Mouse (Mus musculus): ENCODE measurements at regions not wholly inside any gene's neighbourhood (a gene's known extent, or its start where the extent isn't known, plus 50 kb on each side); places are given as distances from the start of the nearest gene placed in this dataset.
A peak's percentile ranks its signal among the peaks of the same experiment; 100 is the strongest.

DNA sequence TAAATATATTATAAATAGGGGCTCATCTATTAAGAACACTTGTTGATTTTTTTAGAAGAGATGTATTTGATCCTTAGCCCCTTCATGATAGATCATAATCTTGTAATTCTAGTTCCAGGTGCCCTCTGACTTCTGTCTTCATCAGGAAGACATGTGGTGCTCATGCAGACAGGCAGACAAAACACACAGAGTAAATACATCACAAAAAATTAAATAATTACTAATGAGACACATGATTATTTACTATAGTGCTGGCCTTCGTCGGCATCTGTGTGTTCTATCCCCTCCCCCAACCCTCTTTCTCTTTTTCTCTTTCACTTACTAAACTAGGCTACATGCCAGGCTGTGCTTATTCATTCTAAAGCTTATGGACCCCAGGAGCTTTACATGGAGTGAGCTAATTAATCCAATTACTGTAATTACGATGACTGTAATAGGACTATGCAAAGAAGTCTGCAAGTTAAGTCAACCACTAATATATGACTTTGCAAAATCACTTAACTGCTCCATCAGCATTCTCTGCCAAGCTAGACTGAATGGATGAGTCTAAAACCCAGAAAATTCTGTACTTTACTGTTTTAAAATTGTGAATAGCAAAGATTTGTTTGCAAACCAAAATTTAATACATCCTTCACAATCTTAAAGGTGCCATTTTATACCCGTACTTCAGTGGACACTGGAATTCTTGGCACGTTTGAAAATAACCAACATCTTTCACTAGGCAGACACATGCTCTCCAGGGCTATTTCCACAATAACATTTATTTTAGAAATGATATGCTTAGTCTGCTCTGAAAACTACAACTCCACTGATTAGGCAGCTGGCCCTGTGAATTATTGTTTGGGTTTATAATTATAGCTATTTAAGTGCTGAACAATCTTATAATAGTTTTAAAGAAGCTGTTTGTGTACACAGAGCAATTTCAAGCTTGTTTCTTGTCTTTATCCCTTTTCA, 659.9 kb downstream of the Slc22a22 start:
- peak; percentile 84 for ATAC-seq (replicated peaks)
- H3K4me3 ChIP-seq: no peak overlapping the region
- no peak overlapping the region for H3K9ac ChIP-seq
- H3K27me3 ChIP-seq (replicated peaks): no peaks in the 10 kb centered on the region
- H3K4me1 ChIP-seq: no peaks in the 10 kb centered on the region
- no peaks in the 10 kb centered on the region for H3K9me3 ChIP-seq
- no peak overlapping the region for H3K27ac ChIP-seq
- 28% methylated on average over 5 of the region's 5 CpGs for WGBS
- H3K4me2 ChIP-seq: no peak overlapping the region
- no peaks in the 10 kb centered on the region for H3K36me3 ChIP-seq (replicated peaks)

DNA sequence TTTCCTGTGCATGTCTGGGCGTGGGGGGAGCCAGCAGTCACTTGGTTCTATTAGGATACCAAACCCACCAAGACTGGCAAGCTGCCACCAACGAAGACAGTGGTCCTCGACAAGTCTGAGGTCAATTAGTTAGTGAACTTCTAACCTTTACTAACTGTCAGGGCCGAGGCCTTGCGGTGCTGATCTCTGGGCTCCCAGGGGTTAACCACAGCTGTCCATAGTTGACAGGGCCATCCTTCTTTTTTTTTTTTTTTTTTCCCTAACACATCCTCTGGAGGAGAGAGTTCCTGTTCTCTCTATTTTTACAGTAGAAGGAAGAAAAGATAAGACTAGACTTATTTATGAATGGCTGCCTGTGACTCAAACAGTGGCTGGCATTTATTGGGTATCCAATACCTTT, 663.5 kb downstream of the Slc22a22 start:
- H3K9me3 ChIP-seq: no peaks in the 10 kb centered on the region
- H3K27ac ChIP-seq: no peak overlapping the region
- no peaks in the 10 kb centered on the region for H3K4me1 ChIP-seq
- no peak overlapping the region for H3K4me3 ChIP-seq
- no peak for ATAC-seq (replicated peaks)
- no peaks in the 10 kb centered on the region for H3K36me3 ChIP-seq (replicated peaks)
- WGBS: 68% methylated on average over 5 of the region's 5 CpGs
- no peak overlapping the region for H3K9ac ChIP-seq
- no peaks in the 10 kb centered on the region for H3K27me3 ChIP-seq (replicated peaks)
- no peak overlapping the region for H3K4me2 ChIP-seq

DNA sequence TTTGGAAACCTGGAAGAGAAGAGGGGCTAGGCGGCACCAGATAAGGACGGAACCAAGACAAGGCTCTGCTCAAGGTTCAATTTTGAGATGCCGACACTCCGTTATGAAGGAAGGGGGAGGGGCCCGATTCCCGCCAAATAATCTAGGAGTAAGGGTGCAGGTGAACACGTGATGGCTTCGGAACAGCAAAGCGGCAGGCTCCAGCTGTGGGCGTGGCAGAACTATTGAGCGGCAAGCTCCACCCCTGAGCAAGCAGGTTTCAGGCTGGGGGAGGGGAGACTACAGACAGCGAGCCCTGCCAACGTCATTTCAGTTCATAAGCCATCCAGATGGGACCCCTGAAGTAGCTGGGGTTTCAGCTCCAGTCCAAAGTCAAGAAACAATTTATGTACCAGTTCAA, 667.3 kb downstream of the Slc22a22 start:
- Histone ChIP-seq H3K4me2 (peak overlapping the region; percentile 36), H3K27ac (no peak overlapping the region), H3K27me3 (replicated peaks) (no peaks in the 10 kb centered on the region), H3K9me3 (no peaks in the 10 kb centered on the region), H3K9ac (no peak overlapping the region), H3K36me3 (replicated peaks) (no peaks in the 10 kb centered on the region), H3K4me3 (peak overlapping the region; percentile 20), H3K4me1 (no peaks in the 10 kb centered on the region)
- ATAC-seq (replicated peaks): no peak
- 42% methylated on average over 13 of the region's 13 CpGs for WGBS

DNA sequence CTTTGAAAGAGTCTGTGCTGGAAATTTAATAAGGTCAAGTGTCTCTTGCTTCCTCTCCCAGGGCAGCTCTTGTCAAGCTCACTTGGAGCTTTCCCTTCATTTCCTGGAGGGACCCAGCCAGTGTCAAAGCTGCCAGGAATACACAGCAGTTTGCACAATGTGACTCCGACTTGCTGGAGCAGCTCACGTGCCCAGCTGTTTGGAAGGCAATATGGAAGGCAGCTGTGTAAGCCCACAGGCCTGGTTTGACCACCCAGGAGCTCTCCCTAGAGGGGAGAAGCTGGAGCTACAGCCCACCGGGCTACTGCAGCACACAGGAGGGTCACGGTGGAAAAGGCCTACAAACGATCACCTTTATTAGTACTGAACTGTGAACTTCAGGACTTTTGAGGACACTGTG, 669.8 kb downstream of the Slc22a22 start:
- Histone ChIP-seq H3K36me3 (replicated peaks) (no peaks in the 10 kb centered on the region), H3K4me3 (no peak overlapping the region), H3K27me3 (replicated peaks) (no peaks in the 10 kb centered on the region), H3K4me2 (no peak overlapping the region), H3K9me3 (no peaks in the 10 kb centered on the region), H3K4me1 (no peaks in the 10 kb centered on the region), H3K9ac (no peak overlapping the region), H3K27ac (no peak overlapping the region)
- ATAC-seq (replicated peaks): no peak
- WGBS: 60% methylated on average over 5 of the region's 5 CpGs

DNA sequence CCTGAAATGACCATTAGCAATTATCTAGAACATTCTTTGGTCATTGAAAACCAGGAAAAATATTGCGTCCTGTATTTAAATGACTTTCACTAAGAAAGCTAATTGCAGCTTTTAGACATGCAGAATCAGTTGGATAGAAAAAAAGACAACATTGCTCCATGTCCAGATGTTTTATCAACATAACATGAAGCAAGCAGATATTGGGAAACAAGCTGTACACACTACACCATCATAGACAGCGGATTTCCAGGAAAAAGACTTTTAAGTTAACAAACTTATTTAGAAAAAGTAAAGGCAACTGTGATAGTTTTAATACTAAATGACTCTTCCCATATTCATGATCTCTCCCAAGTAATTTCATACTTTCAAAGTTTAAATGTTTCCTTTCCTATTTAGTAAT, 675.5 kb downstream of the Slc22a22 start:
- H3K36me3 ChIP-seq (replicated peaks): no peaks in the 10 kb centered on the region
- no peaks in the 10 kb centered on the region for H3K9me3 ChIP-seq
- no peak for ATAC-seq (replicated peaks)
- H3K4me2 ChIP-seq: no peak overlapping the region
- no peaks in the 10 kb centered on the region for H3K4me1 ChIP-seq
- H3K4me3 ChIP-seq: no peak overlapping the region
- H3K27ac ChIP-seq: no peak overlapping the region
- WGBS: 94% methylated on average over 2 of the region's 2 CpGs
- H3K9ac ChIP-seq: no peak overlapping the region
- no peaks in the 10 kb centered on the region for H3K27me3 ChIP-seq (replicated peaks)

DNA sequence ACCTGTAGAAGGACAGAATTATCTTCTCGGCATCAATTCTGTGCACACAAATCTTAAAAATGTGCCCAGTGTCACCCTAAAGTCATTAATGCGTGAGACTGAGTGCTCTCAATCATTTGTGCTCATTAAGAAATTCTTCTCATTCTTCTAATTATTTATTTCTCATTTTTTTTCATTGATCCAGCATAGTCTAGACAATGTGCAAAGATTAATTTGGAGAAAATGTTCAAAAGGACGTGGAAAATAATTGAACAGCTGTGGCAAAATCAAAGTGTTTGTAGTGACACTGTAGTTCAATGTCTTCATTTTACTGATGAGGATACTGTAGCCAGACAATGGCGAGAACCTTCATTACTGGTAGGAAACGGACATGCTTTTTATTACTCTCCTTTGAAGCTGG, 702.0 kb downstream of the Slc22a22 start:
- H3K27me3 ChIP-seq (replicated peaks): no peaks in the 10 kb centered on the region
- 88% methylated on average over 5 of the region's 5 CpGs for WGBS
- no peak for ATAC-seq (replicated peaks)
- no peak overlapping the region for H3K27ac ChIP-seq
- no peak overlapping the region for H3K4me3 ChIP-seq
- no peaks in the 10 kb centered on the region for H3K36me3 ChIP-seq (replicated peaks)
- no peak overlapping the region for H3K4me2 ChIP-seq
- H3K9me3 ChIP-seq: no peaks in the 10 kb centered on the region
- H3K4me1 ChIP-seq: no peaks in the 10 kb centered on the region
- no peak overlapping the region for H3K9ac ChIP-seq

DNA sequence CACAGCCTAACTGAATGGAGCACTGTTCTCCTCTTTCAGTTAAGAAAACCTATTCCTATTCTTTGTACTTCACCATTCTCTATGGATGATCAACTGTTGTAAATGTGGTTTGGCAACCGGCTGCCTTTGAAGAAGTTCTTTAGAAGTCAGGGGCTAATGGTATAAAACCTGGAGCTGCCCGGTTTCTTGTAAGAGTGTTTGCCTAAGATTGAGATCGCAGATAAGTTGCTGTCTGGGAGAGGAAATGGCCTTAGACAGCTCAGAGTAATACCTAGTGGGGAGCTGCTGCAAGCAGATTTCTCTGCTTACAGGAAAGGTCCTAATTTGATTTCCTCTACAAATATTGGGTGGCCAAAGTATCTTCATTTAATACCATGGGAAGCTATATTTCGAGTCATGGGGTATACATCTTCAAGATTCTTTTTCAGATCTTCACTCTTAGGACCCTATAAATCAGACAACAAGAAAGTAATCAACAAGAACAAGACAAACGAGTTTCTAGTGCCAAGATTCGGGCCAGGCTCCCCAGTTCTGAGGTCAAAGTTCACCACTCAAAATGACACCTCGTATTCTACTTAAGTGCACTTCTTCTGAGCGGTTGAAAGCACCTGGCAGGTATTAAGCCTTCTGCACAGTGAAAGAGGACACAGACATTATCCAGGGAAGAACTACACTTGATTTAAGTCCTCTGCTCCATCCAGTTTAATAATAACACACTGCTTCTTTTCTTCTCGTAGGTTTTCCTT, 702.6 kb downstream of the Slc22a22 start:
- Histone ChIP-seq H3K27ac (no peak overlapping the region), H3K9ac (no peak overlapping the region), H3K4me1 (no peaks in the 10 kb centered on the region), H3K9me3 (no peaks in the 10 kb centered on the region), H3K36me3 (replicated peaks) (no peaks in the 10 kb centered on the region), H3K4me3 (no peak overlapping the region), H3K27me3 (replicated peaks) (no peaks in the 10 kb centered on the region), H3K4me2 (no peak overlapping the region)
- ATAC-seq (replicated peaks): no peak
- WGBS: 69% methylated on average over 9 of the region's 9 CpGs

DNA sequence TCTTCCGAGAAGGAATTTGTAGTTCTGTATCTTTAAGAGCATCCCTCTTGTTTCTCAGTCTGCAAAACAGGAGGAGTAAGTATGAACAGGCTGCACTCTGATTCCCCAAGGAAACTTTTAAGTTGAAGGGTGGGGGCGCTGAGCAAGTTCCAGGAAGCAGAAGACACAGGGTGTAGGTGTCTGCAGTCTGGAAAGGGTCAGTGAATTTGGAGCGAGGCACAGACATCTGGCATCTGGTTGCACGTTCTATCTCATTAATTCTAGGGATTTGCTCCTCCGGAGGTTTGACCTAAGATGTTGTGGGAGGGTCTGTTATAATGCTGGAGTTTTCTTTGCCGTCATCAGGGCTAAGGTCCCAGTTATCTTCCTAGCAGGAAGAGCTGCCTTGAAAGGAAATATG, 711.1 kb downstream of the Slc22a22 start:
- no peaks in the 10 kb centered on the region for H3K36me3 ChIP-seq (replicated peaks)
- no peak overlapping the region for H3K9ac ChIP-seq
- no peaks in the 10 kb centered on the region for H3K9me3 ChIP-seq
- no peak overlapping the region for H3K4me2 ChIP-seq
- H3K4me3 ChIP-seq: no peak overlapping the region
- no peaks in the 10 kb centered on the region for H3K27me3 ChIP-seq (replicated peaks)
- ATAC-seq (replicated peaks): no peak
- peaks cover 5% of the 10 kb centered on the region; the same call in 1 of the 2 replicates for H3K4me1 ChIP-seq
- H3K27ac ChIP-seq: no peak overlapping the region
- WGBS: 54% methylated on average over 6 of the region's 6 CpGs

DNA sequence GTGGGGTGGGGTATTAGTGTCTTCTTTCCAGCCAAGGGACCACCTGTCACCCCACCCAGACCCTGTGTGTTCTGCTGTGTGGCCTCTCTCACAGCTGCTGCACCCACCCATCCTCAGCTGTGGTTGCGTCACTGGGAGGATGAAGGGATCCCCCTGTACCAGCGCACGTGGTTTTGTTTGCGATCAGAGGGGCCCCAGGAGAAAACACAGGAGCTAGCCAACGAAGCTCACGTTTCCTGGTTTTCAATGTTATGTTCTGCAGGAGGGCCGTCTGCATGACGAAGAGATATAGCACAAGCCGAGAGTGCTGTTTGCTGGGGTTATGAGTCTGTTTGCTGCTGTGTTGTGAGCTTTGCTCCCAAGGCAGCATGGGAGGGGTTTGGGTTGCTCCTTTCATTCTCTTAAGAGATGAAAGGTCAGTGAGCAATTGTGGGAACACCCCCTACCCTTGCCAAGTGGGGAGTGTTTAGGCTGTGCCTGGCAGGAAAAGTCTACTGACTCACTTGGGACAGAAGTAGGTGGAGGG, 712.4 kb downstream of the Slc22a22 start:
- no peaks in the 10 kb centered on the region for H3K36me3 ChIP-seq (replicated peaks)
- 34% methylated on average over 9 of the region's 9 CpGs for WGBS
- H3K9ac ChIP-seq: no peak overlapping the region
- ATAC-seq (replicated peaks): no peak
- H3K27ac ChIP-seq: no peak overlapping the region
- no peak overlapping the region for H3K4me3 ChIP-seq
- H3K4me2 ChIP-seq: no peak overlapping the region
- no peaks in the 10 kb centered on the region for H3K9me3 ChIP-seq
- H3K27me3 ChIP-seq (replicated peaks): no peaks in the 10 kb centered on the region
- H3K4me1 ChIP-seq: peaks cover 5% of the 10 kb centered on the region; the same call in 1 of the 2 replicates

DNA sequence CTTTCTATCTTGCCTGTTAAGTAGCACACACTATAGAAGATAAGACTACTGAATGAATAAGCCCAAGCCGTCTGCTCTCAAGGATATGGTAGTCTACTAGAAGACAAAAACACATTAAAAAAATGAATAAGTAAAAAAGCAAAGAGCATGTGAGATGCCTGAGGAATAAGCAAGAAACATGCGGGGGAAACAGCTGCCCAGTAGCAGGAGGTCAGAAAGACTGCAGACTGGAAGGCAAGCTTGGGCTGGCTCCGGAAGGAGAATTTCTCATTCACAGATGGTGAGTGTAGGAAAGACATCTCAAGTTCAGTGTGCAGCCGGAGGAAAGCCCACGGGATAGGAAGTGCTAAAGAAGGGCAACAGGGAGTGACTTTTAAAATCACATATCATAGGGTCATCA, 713.4 kb downstream of the Slc22a22 start:
- Histone ChIP-seq H3K27ac (no peak overlapping the region), H3K9ac (no peak overlapping the region), H3K4me2 (no peak overlapping the region), H3K4me1 (peaks cover 5% of the 10 kb centered on the region; the same call in 1 of the 2 replicates), H3K36me3 (replicated peaks) (no peaks in the 10 kb centered on the region), H3K9me3 (no peaks in the 10 kb centered on the region), H3K4me3 (no peak overlapping the region), H3K27me3 (replicated peaks) (no peaks in the 10 kb centered on the region)
- ATAC-seq (replicated peaks): no peak
- WGBS: 79% methylated on average over 5 of the region's 5 CpGs

DNA sequence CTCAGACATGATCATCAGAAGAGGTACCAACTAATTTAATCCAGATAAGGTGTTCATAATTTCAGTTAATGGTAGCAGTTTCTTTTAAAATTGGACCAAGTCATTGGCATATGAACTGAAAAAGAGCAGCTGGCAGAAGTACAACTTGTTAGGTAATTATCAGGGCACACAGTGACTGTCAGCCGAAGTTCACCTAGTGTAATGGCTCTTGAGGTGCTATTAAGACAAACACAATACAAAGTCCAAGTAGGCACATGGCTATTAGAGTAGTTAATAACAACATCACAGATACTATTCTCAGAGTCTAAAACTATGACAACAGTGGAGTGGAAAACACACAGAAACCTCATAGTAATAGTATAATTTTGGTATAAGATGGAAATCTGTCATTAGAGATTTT, 730.7 kb downstream of the Slc22a22 start:
- Histone ChIP-seq H3K27ac (no peak overlapping the region), H3K4me3 (no peak overlapping the region), H3K4me1 (no peaks in the 10 kb centered on the region), H3K36me3 (replicated peaks) (no peaks in the 10 kb centered on the region), H3K9me3 (no peaks in the 10 kb centered on the region), H3K27me3 (replicated peaks) (no peaks in the 10 kb centered on the region), H3K4me2 (no peak overlapping the region), H3K9ac (no peak overlapping the region)
- WGBS: 72% methylated on average over 1 of the region's 1 CpGs
- ATAC-seq (replicated peaks): no peak

DNA sequence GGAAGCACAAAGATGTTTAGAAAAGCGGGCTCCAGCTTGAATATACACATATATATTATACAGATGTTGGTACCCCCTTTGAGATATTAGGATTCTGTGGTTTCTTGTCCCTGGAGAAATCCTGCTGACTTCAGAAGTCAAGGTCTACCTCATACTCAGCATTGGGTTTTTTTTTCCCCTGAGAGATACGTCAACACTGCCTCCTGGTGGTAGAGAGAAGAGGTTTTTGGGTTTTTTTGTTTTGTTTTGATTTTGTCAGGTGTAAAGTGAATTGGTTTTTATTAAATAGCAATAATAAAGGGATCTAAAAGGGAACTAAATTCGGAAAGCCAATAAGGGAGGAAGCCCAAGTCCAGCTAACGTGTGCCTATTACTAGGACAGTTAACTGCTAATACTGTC, 732.5 kb downstream of the Slc22a22 start:
- H3K27ac ChIP-seq: no peak overlapping the region
- no peaks in the 10 kb centered on the region for H3K4me1 ChIP-seq
- H3K36me3 ChIP-seq (replicated peaks): no peaks in the 10 kb centered on the region
- 45% methylated on average over 4 of the region's 4 CpGs for WGBS
- no peak overlapping the region for H3K4me2 ChIP-seq
- no peak for ATAC-seq (replicated peaks)
- no peak overlapping the region for H3K9ac ChIP-seq
- H3K9me3 ChIP-seq: no peaks in the 10 kb centered on the region
- H3K4me3 ChIP-seq: no peak overlapping the region
- no peaks in the 10 kb centered on the region for H3K27me3 ChIP-seq (replicated peaks)
